In the genomic region with DNA sequence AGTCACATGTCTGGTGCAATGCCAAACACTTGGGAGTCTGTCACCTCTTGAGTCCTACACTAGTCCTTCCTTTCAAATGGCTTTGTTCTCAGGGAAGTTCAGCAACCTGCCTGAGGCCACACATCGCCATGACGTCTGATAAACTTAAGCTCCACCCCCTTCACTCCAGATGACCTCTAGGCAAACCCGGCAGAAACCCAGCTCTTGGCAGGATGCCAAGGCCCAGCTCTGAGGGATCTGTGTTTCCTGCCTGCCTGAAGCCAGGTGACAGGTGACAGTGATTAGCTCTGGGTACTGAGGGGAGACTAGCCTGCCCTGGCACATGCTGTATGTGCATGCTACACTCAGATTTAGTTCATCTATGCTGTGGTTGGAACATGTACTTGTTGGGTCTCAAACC, we compare ENCODE assay signal across 10 mouse cellular contexts. TPM values are rescaled to one million over a fixed set of nuclear protein-coding genes. Genes with fewer than 3 reads are reported as not detected.
DNase-seq lines count a peak whose midpoint lies in the region; ATAC-seq lines count a peak whose summit lies in the region.
"Had no signal": no experiment of that assay in that cellular context is flagged by ENCODE, and none has a peak within 500 bp of the region (broad histone marks: within the 10 kb centered on the region; RNA-seq: fewer than 3 reads in every experiment).

No protein-coding gene starts in this region.

- no peaks in the 10 kb centered on the region for H3K9me3 ChIP-seq in heart, embryonic 12.5 days (replicated peaks)
- H3K9me3 ChIP-seq in forebrain, embryonic 10.5 days: no peaks in the 10 kb centered on the region
- H3K9me3 ChIP-seq: embryonic facial prominence, embryonic 12.5 days; liver, embryonic 15.5 days had no signal

- no peak overlapping the region for H3K4me2 ChIP-seq in heart, embryonic 12.5 days
- H3K4me2 ChIP-seq: embryonic facial prominence, embryonic 12.5 days; liver, embryonic 15.5 days had no signal

- H3K36me3 ChIP-seq in heart, embryonic 12.5 days: no peaks in the 10 kb centered on the region
- H3K36me3 ChIP-seq in forebrain, embryonic 10.5 days (replicated peaks): peaks cover 11% of the 10 kb centered on the region
- H3K36me3 ChIP-seq: liver, embryonic 15.5 days had no signal

- WGBS in heart, embryonic 12.5 days: under 1% methylated on average over 3 of the region's 3 CpGs
- WGBS in forebrain, embryonic 10.5 days: 36% methylated on average over 3 of the region's 3 CpGs

- peak; percentile 40; the same call in 1 of the 2 replicates for ATAC-seq in heart, embryonic 12.5 days (ENCODE audit: insufficient number of reproducible peaks, low FRiP score)
- no peak for ATAC-seq in activated CD4-positive, CD25-positive, alpha-beta regulatory T cell, adult 4 months

- no peak for DNase-seq in heart, postnatal 36 days
- DNase-seq in T-cell, adult 2 months (ENCODE audit: low spot score): peak; percentile 10
- DNase-seq in kidney, adult 9 months: peak; percentile 51
- DNase-seq in lung, postnatal 25 days (ENCODE audit: low spot score): peak; percentile 19
- no peak for DNase-seq in forebrain, embryonic 10.5 days (ENCODE audit: extremely low spot score, low spot score)
- no peak for DNase-seq in B cell, adult 2 months

- H3K4me3 ChIP-seq in heart, embryonic 12.5 days: no peak overlapping the region
- H3K4me3 ChIP-seq in forebrain, embryonic 10.5 days: no peak overlapping the region
- H3K4me3 ChIP-seq: embryonic facial prominence, embryonic 12.5 days; liver, embryonic 15.5 days had no signal

- peak overlapping the region; percentile 53 for H3K27ac ChIP-seq in heart, embryonic 12.5 days (ENCODE audit: poor library complexity, severe bottlenecking)
- no peak overlapping the region for H3K27ac ChIP-seq in forebrain, embryonic 10.5 days
- H3K27ac ChIP-seq: liver, embryonic 15.5 days had no signal

- intact Hi-C loops in heart, postnatal 36 days (cut with DNase I): loop anchor here (5.0 kb wide), 1 partner anchor 35 kb away; a partner anchor contains a TSS

- no peaks in the 10 kb centered on the region for H3K27me3 ChIP-seq in heart, embryonic 12.5 days (replicated peaks)
- peaks cover 40% of the 10 kb centered on the region for H3K27me3 ChIP-seq in forebrain, embryonic 10.5 days (ENCODE audit: poor library complexity, severe bottlenecking)
- H3K27me3 ChIP-seq: embryonic facial prominence, embryonic 12.5 days had no signal

- no peak overlapping the region for H3K9ac ChIP-seq in heart, embryonic 12.5 days
- H3K9ac ChIP-seq: embryonic facial prominence, embryonic 12.5 days; liver, embryonic 15.5 days had no signal

- peaks cover 92% of the 10 kb centered on the region for H3K4me1 ChIP-seq in heart, embryonic 12.5 days (replicated peaks)
- peaks cover 92% of the 10 kb centered on the region for H3K4me1 ChIP-seq in forebrain, embryonic 10.5 days
- H3K4me1 ChIP-seq: liver, embryonic 15.5 days had no signal

RNA-seq across cellular contexts. Expression of a gene that starts 33.2 kb away (rescaled TPM):
- polyA plus RNA-seq in heart, embryonic 12.5 days (2016; fragmentation: Nextera tagmentation; extraction: Ambion mirVana): 1.5 and 1.7 TPM in 2 replicates
- 1 to 10 TPM; 4.8 to 5.1 TPM for total RNA-seq in heart, postnatal 36 days (2021)
- 7.4 and 9.6 TPM in 2 replicates for polyA plus RNA-seq in forebrain, embryonic 10.5 days (2016; fragmentation: Nextera tagmentation; extraction: Ambion mirVana)
- polyA plus RNA-seq in activated CD4-positive, CD25-positive, alpha-beta regulatory T cell, adult 4 months (2017; shearing (Covaris generic)): under 1 TPM; 0.32 to 0.33 TPM

RNA-seq across cellular contexts. Expression of a gene that starts 42.7 kb away (rescaled TPM):
- polyA plus RNA-seq in heart, embryonic 12.5 days (2016; fragmentation: Nextera tagmentation; extraction: Ambion mirVana): 17.6 and 18.9 TPM in 2 replicates
- total RNA-seq in heart, postnatal 36 days (2021): 10 to 100 TPM; 27.5 to 37.7 TPM
- 1.6 and 2.4 TPM in 2 replicates for polyA plus RNA-seq in forebrain, embryonic 10.5 days (2016; fragmentation: Nextera tagmentation; extraction: Ambion mirVana)
- 100 to 1,000 TPM; 120 to 133 TPM for polyA plus RNA-seq in activated CD4-positive, CD25-positive, alpha-beta regulatory T cell, adult 4 months (2017; shearing (Covaris generic))

Comparison
In these comparisons a context has a peak if more than half of its experiments do, and no peak if none do; other contexts are left out.
1. DNase-seq: peak in T-cell, adult 2 months (single experiment), kidney, adult 9 months (single experiment) and lung, postnatal 25 days (single experiment); none in heart, postnatal 36 days (0 of 2), forebrain, embryonic 10.5 days (single experiment) and B cell, adult 2 months (0 of 2).